Mouse (Mus musculus) urinary bladder, postnatal 4 days (tissue): ENCODE data around the gene Ccnt1.

Experiments
- DNase-seq, 2 experiments: peaks; one replicate each; pipeline ENCODE4 v3.0.0; 2021 to 2022; ENCODE audit warnings: low spot score in 2 of 2

Gene Ccnt1

DNA sequence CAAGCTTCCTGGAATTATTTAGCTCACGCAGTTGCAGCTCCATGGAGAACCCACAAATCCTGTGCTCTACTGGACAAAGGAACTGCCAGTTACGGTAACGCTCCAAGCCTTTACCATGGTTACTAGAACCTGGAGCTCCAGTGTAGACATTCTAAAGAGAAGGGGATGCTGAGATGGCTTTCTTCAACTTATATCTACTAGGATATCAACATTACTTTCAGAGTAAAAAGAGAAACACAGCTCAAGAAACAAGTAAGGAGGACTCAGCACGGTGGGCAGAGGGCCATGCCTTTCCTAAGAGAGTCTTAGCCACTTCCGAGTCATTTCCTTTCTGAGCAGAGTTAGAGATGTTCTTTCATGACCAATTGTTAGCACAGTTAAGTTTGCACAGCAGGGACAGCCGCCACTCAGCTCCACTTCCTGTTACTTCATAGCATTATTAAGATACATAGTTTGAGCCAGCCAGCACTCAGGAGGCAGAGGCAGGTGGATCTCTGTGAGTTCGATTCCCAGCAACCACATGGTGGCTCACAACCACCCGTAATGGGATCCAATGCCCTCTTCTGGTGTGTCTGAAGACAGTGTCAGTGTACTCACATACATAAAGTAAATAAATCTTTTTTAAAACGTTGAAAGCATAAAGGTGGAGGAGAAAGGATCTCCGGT lies at the start of gene Ccnt1, which contains the start of gene 4930415O20Rik:
Ccnt1 (minus strand) TSS at position 51 of the 666 bp plus-strand sequence.
4930415O20Rik (plus strand) TSS at position 132 of the 666 bp plus-strand sequence.
- no peak for DNase-seq

DNA sequence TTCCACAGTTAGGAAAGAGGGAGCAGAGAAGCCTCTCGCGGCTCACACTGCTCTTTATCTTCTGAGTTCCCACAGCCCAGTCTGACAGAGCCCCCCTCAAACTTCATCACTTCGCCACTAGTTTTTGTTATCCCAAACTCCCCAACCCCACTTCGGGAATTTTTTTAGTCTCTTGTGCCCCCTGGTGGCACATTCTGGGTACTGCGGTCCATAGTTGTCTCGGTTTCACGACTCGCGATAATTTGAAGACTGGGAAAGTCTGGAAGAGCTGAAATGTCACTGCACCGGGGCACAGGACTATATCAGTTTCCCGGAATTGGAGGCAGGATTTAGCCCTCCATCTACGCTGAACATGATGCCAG lies 46.4 kb upstream of the Ccnt1 start:
- peak; percentile 69 to 78 for DNase-seq

DNA sequence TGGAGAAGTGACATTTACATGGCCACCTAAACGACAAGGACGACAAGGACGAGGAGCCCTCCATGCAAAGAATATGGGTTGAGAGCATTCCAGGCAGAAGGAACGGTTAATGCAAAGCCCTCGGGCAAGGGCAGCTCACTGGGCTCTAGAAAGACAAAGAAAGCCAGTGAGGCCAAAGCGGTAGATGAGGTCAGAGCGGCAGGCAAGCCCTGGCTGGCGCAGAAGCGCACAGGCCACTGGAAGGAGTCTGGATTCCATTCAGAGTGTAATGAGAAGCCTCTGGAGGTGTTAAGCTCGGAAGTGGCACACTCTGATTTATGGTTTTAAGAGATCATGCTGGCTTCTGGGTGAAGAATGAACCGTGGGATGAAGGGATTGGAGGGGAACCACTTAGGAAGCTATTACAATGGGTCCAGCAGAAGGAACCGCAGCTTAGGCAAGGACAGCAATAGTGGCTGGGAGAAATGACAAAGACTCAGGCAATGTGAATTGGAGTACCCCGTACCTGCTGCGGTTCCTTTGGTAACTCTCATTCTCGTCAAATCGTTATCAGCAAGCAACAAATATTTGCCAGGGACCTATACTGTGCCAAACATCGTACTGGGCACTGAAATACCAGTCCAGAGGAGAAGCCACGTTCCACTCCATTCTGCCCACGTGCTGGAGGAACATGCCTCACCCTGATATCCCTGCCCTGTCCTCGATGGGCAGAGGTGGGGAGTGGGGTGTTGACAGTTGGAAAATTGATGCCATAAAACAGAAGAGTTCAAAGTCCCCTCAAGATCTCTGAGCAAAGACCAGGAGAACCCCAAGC lies 45.8 kb upstream of the Ccnt1 start:
- DNase-seq = no peak

DNA sequence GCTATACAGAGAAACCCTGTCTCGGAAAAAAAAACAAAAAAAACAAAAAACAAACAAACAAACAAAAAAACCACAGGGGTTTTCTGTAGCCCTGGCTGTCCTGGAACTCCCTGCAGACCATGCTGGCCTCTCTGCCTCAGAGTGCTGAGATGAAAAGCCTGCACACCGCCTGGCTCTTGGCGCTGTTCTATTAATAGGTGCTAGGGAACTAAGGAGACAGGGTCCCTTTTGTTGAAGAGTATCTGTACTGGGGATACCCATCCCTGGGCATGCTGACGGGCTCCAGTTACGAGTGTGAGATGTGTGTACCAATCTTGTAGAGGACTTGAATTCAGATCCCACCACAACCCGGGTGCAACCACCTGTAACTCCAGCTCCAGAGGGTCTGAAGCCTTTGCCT lies 45.0 kb upstream of the Ccnt1 start:
- DNase-seq = no peak

DNA sequence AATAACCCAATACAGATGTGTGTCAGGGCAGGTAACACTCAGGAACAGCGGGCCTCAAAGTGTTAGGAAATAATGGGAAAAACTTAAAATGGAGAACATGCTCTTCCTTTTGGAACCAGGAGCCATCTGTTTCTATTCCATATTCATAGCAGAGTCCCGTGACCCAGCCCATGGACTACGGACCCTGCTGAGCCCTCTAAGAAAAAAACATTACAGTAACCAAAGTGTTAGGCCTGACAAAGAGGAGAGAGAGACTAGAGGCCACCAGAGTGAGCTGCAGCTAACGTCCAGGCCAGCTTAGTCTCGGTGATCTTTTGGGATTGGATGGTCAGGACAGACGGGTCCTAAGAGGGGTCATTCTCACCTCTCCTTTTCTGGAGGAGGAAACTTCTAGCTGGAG lies 44.2 kb upstream of the Ccnt1 start:
- DNase-seq = no peak

DNA sequence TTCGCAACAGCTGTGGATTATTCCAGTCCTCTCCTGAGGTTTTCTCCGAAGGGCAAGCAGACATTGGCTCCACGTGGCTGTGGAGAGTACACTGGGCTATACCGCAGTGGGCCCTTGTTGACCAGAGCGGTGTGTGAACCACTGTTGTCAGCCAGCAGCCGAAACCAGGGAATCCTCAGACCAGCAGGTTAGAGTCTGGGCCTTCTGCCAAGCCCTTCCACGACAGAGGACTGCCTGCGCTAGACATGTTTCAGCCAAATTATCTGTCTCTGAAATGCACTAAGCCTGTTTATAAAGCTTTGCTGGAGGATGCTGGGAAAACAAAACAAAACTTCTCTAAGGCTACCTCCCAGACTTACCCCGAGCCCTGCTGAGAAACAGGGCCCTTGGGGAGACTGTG lies 43.8 kb upstream of the Ccnt1 start:
- DNase-seq = no peak

DNA sequence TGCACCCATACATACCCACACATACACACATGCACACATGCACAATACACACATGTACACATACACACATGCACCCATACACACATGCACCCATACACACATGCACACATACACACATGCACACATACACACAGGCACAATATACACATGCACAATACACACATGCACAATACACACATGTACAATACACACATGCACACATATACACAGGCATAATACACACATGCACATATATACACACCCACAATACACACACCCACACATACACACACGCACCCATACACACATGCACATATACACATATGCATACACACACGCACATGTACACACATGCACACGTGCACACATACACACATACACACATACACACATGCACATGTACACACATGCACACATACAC lies 41.5 kb upstream of the Ccnt1 start:
- DNase-seq = no peak

DNA sequence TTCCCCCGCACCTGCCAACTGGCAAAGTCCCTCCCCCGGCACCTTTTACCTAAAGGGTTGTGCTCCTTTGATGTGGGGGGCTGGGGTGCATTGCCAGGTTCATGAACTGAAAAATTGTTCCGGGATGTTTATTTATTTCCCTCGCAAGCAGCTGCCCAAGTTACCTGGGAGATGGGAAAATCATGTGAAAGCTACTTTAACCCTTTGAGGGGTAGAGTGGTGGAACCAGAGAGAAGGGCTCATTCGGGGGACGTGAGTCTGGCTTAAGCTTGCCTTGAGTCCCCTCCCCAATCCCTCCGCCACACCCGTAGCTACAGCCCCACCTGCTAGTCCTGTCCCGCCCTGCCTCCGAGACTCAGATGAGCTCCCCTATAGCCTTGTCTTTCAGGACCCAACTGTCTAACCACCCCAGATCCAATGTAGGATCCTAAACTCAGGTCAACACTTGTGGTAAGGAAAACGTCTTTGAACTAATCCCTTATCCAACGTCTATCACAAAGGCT lies 39.5 kb upstream of the Ccnt1 start:
- DNase-seq = no peak

DNA sequence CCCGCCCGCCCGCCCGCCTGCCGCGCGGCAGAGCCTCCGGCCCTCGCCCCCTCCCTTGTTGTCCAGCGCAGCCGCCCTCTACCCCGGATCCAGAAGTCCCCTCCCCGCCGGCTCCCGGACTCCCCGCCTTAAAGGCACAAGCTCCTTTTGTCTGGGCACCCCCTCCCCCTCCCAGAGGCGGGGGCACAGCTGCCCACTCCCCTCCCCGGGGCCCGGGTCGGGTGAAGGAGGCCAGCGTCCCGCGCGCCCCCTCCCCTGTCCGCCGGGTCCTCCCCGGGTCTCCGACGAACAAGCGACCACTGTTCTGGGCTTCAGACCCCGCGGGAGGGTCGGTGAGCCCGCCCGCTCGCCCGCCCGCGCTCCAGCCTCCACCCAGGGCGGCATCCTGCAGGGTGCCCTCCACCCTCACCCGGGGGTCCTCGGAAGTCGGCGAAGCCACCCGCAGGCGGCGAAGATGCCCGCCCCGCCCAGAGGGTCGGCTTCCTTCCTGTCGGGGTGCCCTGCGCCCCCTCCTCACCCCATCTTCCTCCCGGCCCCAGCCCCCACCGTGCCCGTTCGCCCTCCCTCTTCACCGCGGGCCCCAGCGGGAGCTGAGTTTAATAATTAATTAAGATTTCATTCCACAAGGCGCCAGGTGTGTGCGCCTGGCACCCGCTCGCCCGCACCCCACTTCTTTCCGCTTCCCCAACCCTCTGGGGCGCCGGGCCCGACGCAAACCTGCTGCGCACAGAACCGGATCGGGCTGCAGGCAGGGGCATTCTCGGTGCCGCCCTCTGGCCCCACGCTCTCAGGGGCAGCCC lies 38.8 kb upstream of the Ccnt1 start, which contains the start of gene Adcy6:
Adcy6 (minus strand) TSS at position 746 of the 800 bp plus-strand sequence.
- DNase-seq = peak; percentile 76 to 82

DNA sequence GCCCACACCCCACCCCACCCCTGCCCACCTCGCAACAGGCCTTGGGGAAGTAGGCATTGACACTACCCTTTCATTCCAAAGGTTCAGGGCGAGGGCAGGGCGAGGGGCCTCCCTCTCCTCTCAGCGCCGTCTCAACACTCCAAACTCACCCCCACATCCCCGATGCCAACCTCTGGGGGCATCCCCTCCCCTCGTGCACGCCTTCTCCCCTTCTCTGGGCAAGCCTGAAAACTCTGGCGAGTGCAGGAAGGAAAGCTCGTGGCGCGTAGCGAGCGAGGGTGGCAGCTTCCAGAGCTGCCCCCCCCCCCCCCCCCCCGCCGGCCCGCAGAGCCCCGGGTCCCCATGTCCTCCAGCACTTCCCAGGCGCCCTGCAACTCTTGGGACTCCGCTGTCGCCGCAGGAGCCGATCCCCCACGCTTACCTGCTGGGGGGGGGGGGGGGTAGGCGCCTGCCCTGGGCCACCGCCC lies 38.1 kb upstream of the Ccnt1 start:
- DNase-seq = no peak

DNA sequence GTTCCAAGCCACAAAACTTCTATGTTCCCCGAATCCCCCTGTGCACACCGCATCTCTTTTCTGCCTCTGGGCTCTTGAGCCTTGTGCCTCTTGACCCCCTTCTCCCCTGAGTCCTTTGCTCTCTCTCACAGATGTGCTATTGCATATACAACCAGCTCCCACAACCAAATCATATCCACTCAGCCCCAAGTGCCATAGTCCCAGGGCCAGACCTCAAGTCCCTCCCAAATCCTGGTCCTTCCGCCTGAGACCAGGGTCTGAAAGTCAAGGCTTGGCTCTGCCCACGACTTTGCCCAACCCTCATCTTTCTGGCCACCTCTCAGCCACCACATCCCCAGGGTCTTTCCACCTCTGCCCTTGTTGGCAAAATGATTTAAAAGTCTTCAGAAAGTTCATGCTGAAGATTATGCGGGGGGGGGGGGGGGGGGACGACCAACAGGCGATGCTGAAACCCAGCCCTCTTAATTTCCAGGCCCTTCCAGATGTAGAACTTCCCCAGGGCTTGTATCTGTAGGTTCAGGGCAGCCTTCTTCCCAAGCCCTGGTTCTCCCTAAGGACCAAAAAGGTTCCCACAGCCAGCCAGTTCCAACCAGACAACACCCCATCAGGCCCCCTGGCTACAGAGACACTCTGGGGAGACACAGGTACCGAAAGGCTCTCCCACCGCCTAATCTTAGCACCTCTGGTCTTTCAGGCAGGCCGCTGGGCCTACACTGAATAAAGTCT lies 37.5 kb upstream of the Ccnt1 start:
- DNase-seq = no peak

DNA sequence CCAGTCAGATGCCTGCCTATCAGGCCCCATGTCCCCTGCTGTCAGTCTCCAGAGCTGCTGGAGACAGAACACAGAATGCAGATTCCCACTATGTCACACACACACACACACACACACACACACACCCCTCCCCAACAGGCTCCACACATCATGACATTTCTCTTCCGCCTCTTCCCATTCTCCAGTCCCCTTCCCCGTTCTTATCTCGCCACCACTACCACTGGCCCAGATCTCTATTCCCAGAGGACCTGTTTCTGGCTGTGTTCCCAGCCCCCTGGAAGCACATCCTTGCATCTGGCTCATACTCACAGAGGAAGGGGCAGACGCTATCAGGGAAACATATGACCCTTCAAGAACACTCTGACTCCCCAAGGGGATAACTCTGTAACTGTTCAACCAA lies 36.8 kb upstream of the Ccnt1 start:
- DNase-seq = peak in 1 of 2 experiments; percentile 35

DNA sequence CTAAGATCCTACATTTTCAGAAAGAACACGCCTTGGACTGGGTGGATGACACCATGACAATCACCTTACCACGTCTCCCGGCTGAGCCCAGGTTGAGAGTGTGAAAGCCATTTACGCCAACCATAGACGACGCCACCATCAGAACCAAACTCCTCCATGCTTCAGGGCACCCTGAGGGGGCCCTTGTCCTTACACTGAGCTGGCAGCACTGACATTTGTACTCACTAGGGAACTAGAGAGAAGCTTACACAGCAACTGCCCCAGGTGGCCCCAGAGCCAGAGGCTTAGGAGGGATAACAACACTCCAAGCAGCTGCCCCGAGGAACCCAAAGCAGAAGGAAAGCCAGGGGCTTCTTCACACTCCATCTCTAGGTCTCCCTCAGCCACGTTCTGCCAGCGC lies 36.0 kb upstream of the Ccnt1 start:
- no peak for DNase-seq

DNA sequence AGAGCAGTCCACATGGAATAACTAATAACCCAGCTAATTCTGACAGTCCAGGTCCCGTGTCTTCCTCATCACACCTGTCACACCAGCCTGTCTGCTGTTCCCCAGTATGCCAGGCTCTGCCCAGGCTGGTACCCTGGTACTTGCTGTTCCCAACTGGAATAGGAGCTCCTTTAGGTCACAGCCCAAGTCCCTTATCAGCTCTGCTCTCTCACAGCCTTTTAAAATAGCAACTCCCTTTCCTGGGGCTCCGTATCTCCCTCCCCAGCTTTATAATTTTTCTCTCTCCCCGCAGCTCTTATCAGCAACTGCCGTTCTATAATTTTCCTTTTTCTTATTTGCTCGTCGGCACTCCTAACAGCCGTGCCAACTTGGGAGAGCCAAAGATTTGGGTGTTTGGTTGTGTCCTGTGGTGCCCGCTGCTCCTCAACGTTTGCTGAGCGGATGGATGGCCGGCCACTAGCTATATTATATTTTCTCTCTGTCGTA lies 35.4 kb upstream of the Ccnt1 start:
- no peak for DNase-seq

DNA sequence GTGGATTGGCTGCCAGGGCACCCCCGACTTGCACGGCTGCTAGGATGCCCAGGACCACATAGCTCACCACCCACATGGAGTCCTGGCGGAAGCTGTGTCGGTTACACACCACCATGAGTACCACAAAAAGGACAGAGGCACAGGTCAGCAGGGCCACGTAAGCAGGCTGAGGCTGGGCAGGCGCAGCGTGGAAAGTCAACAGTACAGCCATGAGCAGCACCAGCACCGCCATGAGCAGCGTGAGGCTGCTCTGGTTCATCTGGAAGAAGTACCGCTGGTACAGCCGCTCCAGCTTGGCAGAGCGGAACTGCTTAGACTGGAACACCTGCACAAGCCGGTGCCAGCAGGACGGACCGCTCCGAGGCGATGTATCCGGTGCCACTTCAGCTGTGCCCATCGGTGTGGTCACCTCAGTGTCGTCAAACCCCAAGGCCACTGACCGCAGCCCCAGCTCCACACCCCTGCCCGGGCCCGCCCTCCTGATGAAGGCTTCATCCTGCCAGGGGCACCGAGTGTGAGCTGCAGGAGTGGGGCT lies 33.4 kb upstream of the Ccnt1 start:
- DNase-seq = no peak

DNA sequence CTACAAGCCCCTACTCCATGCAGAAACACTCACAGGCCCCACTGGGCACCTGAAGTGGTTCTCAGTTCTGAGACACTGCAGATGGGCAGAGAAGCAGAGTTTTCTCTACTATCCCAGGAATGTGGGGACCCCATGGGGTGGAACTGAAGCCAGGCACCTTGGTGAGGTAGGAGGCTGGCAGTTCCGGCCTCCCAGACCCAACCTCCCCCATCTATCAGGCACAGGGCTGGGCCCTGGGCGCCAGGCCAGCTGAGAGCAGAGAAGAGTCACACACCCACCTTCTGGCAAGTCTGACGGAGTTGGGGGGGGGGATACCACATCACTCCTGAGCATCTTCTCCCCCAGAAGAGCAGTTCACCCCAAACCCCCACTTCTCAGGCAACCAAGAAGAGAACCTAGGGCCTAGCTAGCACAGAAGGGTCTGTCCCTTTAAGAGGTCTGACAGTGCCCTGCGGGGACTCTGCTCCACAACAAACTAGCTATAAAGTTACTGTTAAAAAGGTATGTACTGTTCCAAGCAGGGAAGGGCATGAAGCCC lies 32.3 kb upstream of the Ccnt1 start:
- no peak for DNase-seq

DNA sequence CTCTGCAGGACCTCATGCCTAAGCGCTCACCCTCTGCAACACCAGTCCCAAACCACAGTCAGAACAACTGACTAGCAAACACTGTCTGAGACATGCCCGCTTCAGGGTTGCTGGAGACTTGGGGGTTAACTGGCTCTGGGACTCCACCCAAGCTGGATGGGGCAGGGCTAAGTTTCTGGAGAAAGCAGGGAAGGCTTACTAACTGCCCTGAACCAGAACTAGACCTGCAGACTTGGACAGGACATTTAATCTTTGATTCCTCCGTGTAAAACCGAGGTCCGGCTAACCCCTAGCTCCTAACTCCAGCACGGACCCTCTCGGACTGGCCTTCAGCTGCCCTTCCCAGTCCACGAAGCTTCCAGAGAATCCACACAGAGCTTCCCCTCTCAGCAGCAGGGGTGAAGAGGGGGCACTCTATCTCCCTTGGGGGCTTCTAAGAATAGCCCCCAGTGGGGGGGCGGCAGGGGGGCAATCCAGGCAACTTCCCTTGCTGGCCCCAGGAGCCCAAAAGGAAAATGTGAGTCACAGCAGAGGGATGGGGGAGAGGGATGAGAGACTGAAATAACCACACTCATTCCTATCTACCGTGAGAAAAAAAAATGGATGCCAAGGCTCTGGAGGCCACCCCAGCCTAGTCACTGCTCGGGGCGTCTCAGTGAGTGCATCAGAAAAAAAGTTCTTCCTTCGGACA lies 31.6 kb upstream of the Ccnt1 start:
- DNase-seq = no peak

DNA sequence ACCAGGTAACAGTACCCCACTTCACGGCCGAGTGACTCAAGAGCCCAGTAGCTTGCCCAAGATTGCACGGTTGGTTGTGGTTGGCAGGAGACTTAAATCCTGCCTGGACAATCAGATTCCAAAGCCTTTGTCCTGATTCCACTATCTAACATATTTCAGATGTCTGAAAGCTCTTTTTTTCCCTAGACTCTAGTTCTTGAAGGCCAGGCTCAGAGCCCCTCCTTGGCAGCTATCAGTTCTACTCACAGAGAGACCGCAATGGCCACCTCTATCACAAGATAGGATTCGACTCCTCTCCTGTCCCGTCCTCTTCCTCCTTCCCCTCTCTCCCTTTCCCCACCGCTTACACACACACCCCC lies 31.1 kb upstream of the Ccnt1 start:
- DNase-seq = no peak

DNA sequence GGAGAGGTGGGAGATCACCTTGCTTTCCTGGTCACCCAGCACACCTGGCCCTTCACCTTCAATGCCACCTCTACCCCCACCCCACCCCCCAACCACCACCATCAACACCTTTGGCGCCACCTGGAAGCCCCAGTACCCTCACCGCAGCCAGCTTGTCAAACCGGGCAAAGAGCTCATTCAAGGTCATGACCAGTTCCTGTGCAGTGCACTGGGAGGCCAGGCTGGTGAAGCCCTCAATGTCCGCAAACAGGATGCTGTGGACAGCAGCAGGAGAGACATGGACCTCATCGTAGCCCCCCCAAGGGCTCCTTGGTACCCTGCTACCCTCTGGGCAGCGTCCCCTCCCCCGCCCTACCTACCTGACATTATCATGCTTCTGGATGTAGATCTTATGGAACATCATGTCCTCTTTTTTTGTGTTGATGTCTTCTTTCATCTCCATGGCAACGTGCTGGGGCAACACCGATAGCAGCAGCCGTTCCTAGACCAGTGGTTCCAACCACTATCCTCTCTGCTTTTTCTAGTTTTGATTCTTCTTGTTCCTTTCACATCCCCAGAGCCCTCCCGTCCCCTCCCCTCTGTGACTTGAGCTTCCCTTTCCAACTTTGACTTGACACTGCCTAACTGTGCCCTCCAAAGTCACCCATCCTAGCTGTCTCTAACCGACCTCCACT lies 29.4 kb upstream of the Ccnt1 start:
- DNase-seq = no peak

DNA sequence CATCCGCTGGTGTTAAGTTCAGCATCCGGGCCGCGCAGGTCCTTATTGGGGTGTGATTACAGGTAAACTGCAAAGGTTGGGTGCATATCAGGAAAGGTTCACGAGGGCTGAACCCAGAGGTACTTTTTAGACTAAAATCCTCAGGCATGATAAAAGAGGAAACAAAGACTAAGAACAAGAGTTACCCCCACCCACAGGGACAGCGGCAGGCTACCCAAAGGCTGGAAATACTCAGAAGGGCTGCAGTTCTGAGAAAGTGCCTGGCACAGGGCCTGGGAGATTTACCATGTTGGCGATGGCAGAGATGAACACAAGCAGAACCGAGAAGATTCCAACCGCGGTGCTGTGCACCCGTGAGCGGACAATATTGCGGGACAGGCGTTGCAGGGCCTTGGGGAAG lies 25.9 kb upstream of the Ccnt1 start:
- DNase-seq = no peak
